Mouse (Mus musculus) embryonic facial prominence, embryonic 10.5 days (tissue): ENCODE results near the gene Gm17655. TPM values are rescaled to one million over a fixed set of nuclear protein-coding genes. Genes with fewer than 3 reads are reported as not detected.

ENCODE experiments used
- DNase-seq: peaks from one replicate; pipeline ENCODE4 v3.0.0-alpha.2; 2017; ENCODE audit warnings: low spot score
- H3K27ac ChIP-seq: fragments of 300-500 bp; sonication (generic); replicated peaks from 2 replicates; pipeline ENCODE4 v1.5.1; 2016; ENCODE audit warnings: mild to moderate bottlenecking
- H3K27me3 ChIP-seq: fragments of 300-500 bp; sonication (generic); replicated peaks from 2 replicates; pipeline ENCODE4 v1.6.1; 2016; ENCODE audit warnings: low read depth, mild to moderate bottlenecking; ENCODE audit not compliant: poor library complexity, severe bottlenecking
- H3K36me3 ChIP-seq: fragments of 300-500 bp; sonication (generic); replicated peaks from 2 replicates; pipeline ENCODE4 v1.6.1; 2016; ENCODE audit warnings: mild to moderate bottlenecking, moderate library complexity
- H3K4me1 ChIP-seq: fragments of 300-500 bp; sonication (generic); 2 replicates; pipeline ENCODE4 v1.6.1; 2016
- H3K4me3 ChIP-seq: fragments of 300-500 bp; sonication (generic); 2 replicates; pipeline ENCODE4 v1.5.1; 2016; ENCODE audit warnings: mild to moderate bottlenecking, moderate library complexity
- H3K9me3 ChIP-seq: fragments of 300-500 bp; sonication (generic); 2 replicates; pipeline ENCODE4 v1.6.1; 2016; ENCODE audit warnings: mild to moderate bottlenecking
- WGBS: fragments of 180-500 bp; shearing (Covaris S2); methylation state at CpG from one replicate; pipeline ENCODE4 v1.1.7; 2016; 5-methylcytosine and 5-hydroxymethylcytosine counted together
- polyA plus RNA-seq: library from polyadenylated mRNA; unstranded; fragments of >200 nt; fragmentation: Nextera tagmentation; extraction: Ambion mirVana; gene quantifications from 2 replicates; pipeline ENCODE4 v1.2.1, GENCODE M21; 2016

The Gm17655 gene
- polyA plus RNA-seq, 1 experiment from 2014 or later, result 4.8 TPM

GRCm38 (mm10) chr5:110101716-110102347, 29.5 kb upstream of the Gm17655 start:
- peaks cover 26% of the 10 kb centered on the region; the same call in 1 of the 2 replicates for H3K27me3 ChIP-seq
- peak; percentile 62 for DNase-seq
- no peaks in the 10 kb centered on the region; the same call in 1 of the 2 replicates for H3K9me3 ChIP-seq
- peak overlapping the region; percentile 55 for H3K4me3 ChIP-seq
- H3K27ac ChIP-seq, result no peak overlapping the region
- H3K36me3 ChIP-seq, result peaks cover 48% of the 10 kb centered on the region
- WGBS, result 19% methylated on average over 34 of the region's 34 CpGs
- peaks cover 45% of the 10 kb centered on the region for H3K4me1 ChIP-seq

- no peak overlapping the region for H3K27ac ChIP-seq
- H3K9me3 ChIP-seq, result no peaks in the 10 kb centered on the region; the same call in 1 of the 2 replicates
- H3K36me3 ChIP-seq, result peaks cover 41% of the 10 kb centered on the region
- H3K4me1 ChIP-seq, result peaks cover 38% of the 10 kb centered on the region
- DNase-seq, result peak; percentile 62
- peaks cover 26% of the 10 kb centered on the region; the same call in 1 of the 2 replicates for H3K27me3 ChIP-seq
- peak overlapping the region; percentile 55 for H3K4me3 ChIP-seq
- 2% methylated on average over 36 of the region's 37 CpGs for WGBS
Measured at GRCm38 (mm10) chr5:110100921-110101631, 28.8 kb upstream of the Gm17655 start.

- Histone ChIP-seq H3K4me3 (peak within 1 kb of the TSS; percentile 55), H3K36me3 (peaks cover 29% of the 10 kb centered on the region), H3K9me3 (no peaks in the 10 kb centered on the region; the same call in 1 of the 2 replicates), H3K27ac (peak within 1 kb of the TSS; percentile 67), H3K4me1 (peaks cover 40% of the 10 kb centered on the region), H3K27me3 (peaks cover 26% of the 10 kb centered on the region; the same call in 1 of the 2 replicates)
- WGBS, result 4% methylated on average over 25 of the region's 25 CpGs
- peak; percentile 40 for DNase-seq
Measured at GRCm38 (mm10) chr5:110099656-110100580, 27.6 kb upstream of the Gm17655 start, which contains the start of gene Plcxd1. TSS of gene Plcxd1 (plus strand) at chr5:110099969.

GRCm38 (mm10) chr5:110098991-110099477, 26.7 kb upstream of the Gm17655 start:
- Histone ChIP-seq H3K36me3 (peaks cover 20% of the 10 kb centered on the region), H3K27me3 (peaks cover 26% of the 10 kb centered on the region; the same call in 1 of the 2 replicates), H3K27ac (peak overlapping the region; percentile 67), H3K9me3 (no peaks in the 10 kb centered on the region), H3K4me1 (peaks cover 46% of the 10 kb centered on the region), H3K4me3 (no peak overlapping the region; the same call in 1 of the 2 replicates)
- DNase-seq, result no peak
- WGBS, result 40% methylated on average over 1 of the region's 1 CpGs

DNA sequence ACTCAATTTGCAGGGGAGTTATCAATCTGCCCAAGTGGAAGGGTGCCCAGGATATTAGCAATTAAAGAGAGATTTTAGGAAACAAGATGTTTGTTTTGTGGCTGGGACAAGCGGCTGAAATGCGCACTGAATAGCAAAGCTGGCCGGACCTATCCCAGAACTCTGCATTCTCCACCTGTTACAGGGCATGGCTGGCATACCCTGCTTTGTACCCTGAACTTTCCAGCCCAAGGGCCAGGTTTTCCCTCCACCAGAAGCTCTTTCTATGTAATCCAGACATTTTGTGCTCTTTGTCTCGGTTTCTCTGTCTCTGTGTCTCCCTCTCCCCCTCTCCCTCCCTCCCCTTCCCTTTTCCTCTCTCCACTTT, 22.5 kb upstream of the Gm17655 start:
- H3K9me3 ChIP-seq, result no peaks in the 10 kb centered on the region
- no peak for DNase-seq
- 3% methylated on average over 4 of the region's 4 CpGs for WGBS
- peak overlapping the region; percentile 89 for H3K27ac ChIP-seq
- peak overlapping the region; percentile 67 for H3K4me3 ChIP-seq
- no peaks in the 10 kb centered on the region for H3K36me3 ChIP-seq
- peaks cover 22% of the 10 kb centered on the region for H3K4me1 ChIP-seq
- H3K27me3 ChIP-seq, result 0 out of 2 replicates have a peak, but pooled peaks cover 6% of the 10 kb centered on the region

- H3K27ac ChIP-seq, result peak within 1 kb of the TSS; percentile 89
- WGBS, result under 1% methylated on average over 25 of the region's 25 CpGs
Measured at GRCm38 (mm10) chr5:110094030-110094846, 21.9 kb upstream of the Gm17655 start, which contains the start of gene Gm35315. TSS of gene Gm35315 (minus strand) at chr5:110094420.

DNA sequence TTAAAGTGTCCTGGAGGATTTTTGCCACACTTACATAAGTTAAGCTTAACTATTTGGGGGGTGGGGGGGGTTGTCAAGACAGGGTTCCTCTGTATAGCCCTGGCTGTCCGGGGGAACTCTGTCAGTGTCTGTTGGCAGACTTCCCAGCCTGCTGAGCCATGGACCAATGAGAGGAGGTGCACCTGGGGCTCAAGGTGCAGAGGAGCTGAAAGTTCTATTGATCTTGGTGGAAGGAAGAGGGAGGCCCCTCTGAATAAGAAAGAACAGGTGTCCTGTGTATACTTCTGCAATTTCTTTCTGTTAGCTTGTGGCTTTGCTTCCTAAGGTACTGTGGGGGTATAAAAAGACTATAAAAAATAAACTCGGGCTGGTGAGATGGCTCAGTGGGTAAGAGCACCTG, 19.2 kb upstream of the Gm17655 start:
- WGBS, result 87% methylated on average over 2 of the region's 2 CpGs
- no peaks in the 10 kb centered on the region for H3K27me3 ChIP-seq
- H3K4me1 ChIP-seq, result peaks cover 12% of the 10 kb centered on the region
- no peaks in the 10 kb centered on the region for H3K9me3 ChIP-seq
- H3K27ac ChIP-seq, result no peak overlapping the region
- H3K4me3 ChIP-seq, result no peak overlapping the region
- no peaks in the 10 kb centered on the region for H3K36me3 ChIP-seq
- DNase-seq, result no peak

More at GRCm38 (mm10) chr5:110094030-110094846, 21.9 kb upstream of the Gm17655 start, which contains the start of gene Gm35315:
- peaks cover 16% of the 10 kb centered on the region for H3K4me1 ChIP-seq
- peak within 1 kb of the TSS; percentile 67 for H3K4me3 ChIP-seq
- 0 out of 2 replicates have a peak, but pooled peaks cover 5% of the 10 kb centered on the region for H3K27me3 ChIP-seq
- no peaks in the 10 kb centered on the region for H3K36me3 ChIP-seq
- H3K9me3 ChIP-seq, result no peaks in the 10 kb centered on the region
- peak; percentile 89 for DNase-seq

GRCm38 (mm10) chr5:110086161-110086866, 14.0 kb upstream of the Gm17655 start:
- no peaks in the 10 kb centered on the region for H3K36me3 ChIP-seq
- no peaks in the 10 kb centered on the region for H3K27me3 ChIP-seq
- H3K27ac ChIP-seq, result no peak overlapping the region
- H3K4me1 ChIP-seq, result no peaks in the 10 kb centered on the region
- 36% methylated on average over 14 of the region's 14 CpGs for WGBS
- DNase-seq, result no peak
- peaks cover 26% of the 10 kb centered on the region; the same call in 1 of the 2 replicates for H3K9me3 ChIP-seq
- H3K4me3 ChIP-seq, result no peak overlapping the region; the same call in 1 of the 2 replicates

DNA sequence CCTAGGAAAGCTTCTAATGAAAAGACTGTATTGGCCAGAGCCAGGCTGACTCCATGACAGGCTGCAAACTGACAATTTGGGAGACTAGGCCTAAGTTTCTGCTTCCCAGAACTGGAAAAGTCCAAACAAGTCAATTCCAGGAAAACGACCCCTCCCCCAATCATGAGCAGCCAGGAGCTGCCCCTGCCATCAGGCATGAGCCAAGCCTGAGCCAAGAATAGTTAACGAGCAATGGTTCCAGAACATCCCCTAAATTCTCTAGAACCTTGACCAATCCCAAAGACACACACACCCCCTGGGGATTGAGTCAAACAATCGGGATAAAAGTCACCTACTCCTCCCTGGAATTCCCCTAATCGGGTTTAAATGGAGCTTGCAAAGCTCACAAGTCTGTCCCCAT, 10.6 kb upstream of the Gm17655 start:
- 86% methylated on average over 4 of the region's 4 CpGs for WGBS
- Histone ChIP-seq H3K4me1 (no peaks in the 10 kb centered on the region), H3K36me3 (peaks cover 16% of the 10 kb centered on the region), H3K27ac (no peak overlapping the region), H3K4me3 (no peak overlapping the region), H3K9me3 (peaks cover 51% of the 10 kb centered on the region), H3K27me3 (no peaks in the 10 kb centered on the region)
- no peak for DNase-seq

GRCm38 (mm10) chr5:110057637-110058408, 14.5 kb downstream of the Gm17655 start:
- WGBS, result 3% methylated on average over 19 of the region's 19 CpGs
- H3K9me3 ChIP-seq, result peaks cover 8% of the 10 kb centered on the region; the same call in 1 of the 2 replicates
- H3K27me3 ChIP-seq, result no peaks in the 10 kb centered on the region
- peak; percentile 81 for DNase-seq
- peak overlapping the region; percentile 66 for H3K4me3 ChIP-seq
- H3K4me1 ChIP-seq, result no peaks in the 10 kb centered on the region
- peak overlapping the region; percentile 75 for H3K27ac ChIP-seq
- H3K36me3 ChIP-seq, result no peaks in the 10 kb centered on the region
